Mouse (Mus musculus) common myeloid progenitor, adult 5-6 weeks (primary cell): Measurements from ENCODE around the gene Chd5. TPM values are rescaled to one million over a fixed set of nuclear protein-coding genes. Genes with fewer than 3 reads are reported as not detected.
A peak's percentile ranks its signal among the peaks of the same experiment; 100 is the strongest.

Experiments used
- ATAC-seq: replicated peaks from 2 replicates; pipeline ENCODE4 v1.8.0; 2016; ENCODE audit warnings: low read depth, mild to moderate bottlenecking, moderate TSS enrichment, inconsistent platforms; ENCODE audit not compliant: poor library complexity, severe bottlenecking
- total RNA-seq: library from RNA; stranded (forward); fragments of 200-1000, 187-1606 nt; gene quantifications from 2 replicates; pipeline ENCODE4 v1.2.3, GENCODE M21; 2017

Chd5 gene
- total RNA-seq, 1 experiment from 2014 or later = 0.05 TPM

DNA sequence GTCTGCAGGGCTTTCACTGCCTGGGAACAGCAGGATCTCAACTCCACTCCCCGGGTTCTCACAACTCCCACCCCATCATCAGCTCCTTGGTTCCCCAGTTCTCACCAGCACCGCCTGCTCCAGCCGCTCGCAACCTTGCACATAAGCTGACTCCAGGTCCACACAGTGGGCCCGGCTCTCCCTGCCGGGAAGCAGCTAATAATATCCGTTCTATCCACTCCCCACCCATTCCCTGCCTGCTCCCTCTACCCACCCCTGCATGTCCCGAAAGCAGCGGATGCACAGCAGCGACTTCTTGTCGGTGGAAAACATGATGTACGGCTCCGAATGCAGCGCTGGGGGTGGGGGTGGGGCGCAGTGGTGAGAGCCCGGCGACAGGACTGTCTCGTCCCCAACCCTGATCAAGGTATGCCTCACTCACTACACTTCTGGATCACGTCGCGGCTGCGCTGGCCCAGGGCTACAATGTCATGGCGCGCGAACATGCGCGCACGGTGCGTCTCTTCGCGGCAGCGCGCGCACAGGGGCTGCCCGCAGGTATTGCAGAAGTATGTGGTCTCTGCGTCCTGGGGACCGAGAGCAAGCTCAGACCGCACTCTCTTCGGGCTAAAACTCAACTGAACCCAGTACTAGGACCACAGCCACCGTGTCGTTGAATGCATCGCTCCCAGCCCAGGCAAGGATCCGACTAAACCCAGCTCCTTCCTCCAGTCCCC is 22.8 kb upstream of the Chd5 start:
- peak; percentile 46 for ATAC-seq

DNA sequence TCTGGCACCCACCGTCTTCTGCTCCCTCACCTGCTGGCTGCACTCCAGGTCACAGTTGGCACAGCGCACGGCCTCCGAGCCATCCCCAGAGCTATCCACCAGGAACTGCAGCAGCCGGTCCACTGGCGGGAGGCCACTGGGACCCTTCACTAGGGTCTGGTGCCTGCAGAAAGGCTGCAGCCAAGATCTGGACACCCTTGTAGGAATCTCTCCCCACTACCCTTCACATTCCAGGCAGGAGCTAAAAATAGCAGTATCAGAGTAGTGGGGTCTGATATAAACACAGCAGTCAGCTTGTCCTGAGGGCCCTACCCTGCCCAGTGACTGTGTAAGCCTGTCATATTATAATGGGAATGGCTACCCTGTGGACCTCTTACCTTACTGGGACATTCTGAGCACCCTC is 20.8 kb upstream of the Chd5 start:
- no peak for ATAC-seq

DNA sequence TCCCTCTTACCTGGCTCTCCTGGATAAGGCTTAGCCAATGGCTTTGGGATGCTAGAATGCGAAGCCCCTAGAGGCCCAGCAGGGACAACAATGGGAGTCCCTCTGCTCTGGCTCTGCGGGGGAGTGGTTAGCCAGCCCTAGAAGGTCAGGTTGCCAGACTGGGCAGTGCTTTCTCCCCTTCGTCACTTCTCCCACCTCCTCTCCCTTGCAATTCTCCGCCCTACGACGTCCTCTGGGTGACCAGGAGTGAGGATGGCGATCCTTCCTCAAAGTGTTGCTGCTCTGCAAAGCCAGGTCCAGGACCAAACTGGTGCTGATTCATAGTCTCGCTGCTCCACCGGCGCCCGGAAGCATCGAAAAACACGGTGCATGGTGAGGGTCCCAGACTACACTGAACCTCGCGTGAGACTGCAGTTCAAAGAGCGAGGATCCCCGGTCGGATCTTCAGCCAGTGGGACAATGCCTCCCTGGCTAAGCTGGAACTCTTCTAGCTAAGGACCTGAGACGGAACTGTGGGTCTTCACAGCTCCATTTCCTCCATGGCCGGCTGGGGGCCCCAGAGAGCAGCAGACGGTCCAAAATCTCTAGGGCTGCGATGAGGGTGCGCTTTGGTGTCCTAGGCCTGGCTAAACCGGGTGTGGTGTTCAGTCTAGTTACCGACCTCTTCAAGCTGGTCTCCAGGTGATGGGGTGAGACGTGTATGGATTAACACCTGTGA is 19.8 kb upstream of the Chd5 start, which contains the start of gene Rnf207:
TSS of gene Rnf207 (minus strand) at position 477 of the 718 bp plus-strand sequence.
- peak; percentile 91 for ATAC-seq

DNA sequence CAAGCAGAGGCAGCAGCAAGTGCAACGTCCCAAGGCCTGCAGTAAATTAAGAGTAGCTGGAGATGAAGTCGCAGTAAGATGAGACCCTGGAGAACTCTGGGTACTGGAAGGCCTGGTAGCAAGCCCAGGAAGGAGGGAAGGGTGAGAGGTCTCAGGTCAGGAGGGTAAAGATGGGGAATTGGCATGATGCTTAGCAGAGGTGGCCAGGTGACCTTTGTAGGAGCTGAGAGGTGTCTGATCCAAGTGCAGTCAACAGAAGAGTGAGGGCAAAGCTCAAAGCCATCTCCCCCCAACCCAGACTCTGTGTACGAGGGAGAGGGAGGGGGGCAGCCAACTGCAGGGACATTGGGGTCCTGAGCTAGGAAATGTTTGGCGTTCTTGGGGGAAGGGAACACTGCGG is 17.0 kb upstream of the Chd5 start:
- ATAC-seq = no peak

DNA sequence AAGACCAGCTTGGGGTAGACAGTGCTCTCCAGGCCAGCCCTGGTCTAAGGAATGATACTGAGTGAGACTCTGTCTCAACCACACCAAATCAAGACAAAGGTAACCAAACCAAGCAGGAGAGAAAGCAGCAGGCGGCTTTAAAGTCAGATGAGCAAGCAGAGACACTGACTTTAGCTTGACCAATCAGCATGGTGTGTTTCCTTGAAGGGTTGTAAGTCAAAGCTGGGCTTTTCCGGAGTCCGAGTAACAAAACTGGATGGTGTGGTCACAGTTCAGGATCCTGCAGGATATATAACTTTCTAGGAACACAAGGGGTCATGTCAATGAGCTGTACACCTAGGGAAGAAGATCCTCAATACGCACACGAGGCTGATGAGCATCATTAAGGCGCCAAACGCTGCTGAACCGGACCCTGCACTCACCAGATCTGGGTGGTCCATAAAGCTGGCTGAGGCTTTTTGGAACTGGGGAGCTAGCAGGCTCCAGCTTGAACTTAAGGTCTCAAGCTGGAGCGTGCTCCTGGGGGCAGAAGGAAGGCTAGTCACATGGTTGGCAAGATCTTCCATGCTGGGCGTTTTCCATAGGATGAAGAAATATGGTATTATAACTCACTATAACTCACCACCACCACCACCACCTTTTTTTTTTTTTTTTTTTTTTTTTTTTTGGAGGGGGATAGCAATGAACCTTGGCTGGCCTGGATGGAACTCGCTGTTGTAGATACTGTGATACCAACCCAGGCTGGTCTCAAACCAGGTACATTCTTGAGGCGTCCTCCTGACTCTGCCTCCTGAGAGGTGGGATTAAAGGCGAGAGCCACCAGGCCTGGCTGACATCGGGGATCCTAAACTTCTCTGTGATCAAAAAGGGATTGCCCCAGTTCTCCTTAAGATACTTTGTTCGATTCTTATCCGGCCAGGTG is 13.5 kb upstream of the Chd5 start:
- 0 out of 2 replicates have a peak, but pooled peaks have one; percentile 1 for ATAC-seq

DNA sequence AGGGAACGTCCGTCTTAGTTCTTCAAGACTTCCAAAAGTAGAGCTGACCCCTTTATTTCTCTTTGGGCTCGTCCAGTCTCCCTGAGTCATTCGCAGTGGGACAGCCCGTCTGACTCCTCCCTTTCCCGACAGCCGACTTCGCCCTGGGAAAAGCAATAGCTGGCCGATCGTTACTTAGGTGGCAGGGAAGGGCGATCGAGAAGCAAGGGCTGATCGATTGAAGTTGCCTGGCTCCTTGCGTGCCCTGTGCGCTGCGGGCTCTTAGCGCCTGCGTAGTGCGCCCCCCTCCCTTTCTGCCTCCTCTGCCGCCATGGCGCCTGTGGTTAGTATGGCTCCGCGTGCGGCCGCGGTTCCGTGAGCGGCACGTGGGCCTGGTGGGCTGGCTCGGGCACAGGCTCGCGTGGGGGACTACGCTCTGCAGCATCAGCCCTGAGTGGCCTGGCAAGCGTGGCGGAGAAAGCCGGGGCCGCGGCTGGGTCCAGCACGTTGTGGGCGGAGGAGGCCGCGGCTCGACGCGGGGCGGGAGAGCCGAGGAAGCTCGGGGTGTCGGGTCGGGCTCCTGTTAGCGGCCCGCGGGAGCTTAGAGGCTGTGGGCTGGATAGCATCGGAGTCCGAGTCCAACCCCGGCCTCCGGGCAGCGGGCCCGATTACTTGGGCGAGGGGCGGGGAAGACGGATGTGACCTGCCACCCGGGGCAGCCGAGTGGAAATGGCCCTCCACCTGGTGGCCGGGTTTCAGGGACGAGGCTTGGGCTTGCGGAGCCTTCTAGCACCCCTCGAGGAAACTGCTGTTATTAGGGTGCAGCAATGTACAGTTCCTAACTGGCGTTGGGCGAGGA is 12.7 kb upstream of the Chd5 start, which contains the start of gene Rpl22:
TSS of gene Rpl22 (plus strand) at position 169 of the 838 bp plus-strand sequence.
- ATAC-seq = peak; percentile 94

DNA sequence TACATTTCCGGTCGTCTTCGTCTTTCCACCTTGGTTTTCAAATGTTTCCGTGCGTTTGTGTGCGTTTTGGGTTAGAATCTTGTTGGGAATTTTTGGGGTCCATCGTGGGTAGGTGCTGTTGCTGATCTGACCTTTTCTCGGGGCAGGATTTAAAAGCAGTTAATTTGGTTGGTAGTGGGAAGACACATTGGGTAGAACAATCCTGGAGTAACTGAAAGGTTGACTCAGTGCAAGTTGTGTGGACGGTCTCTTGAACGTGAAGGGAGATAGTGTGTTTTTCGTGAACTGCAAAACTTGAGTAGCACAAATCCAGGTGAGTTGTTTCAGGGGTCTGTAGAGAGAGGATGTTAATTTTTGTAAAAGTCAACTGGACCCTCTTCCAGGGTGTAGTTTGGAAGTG is 11.9 kb upstream of the Chd5 start:
- ATAC-seq = no peak

DNA sequence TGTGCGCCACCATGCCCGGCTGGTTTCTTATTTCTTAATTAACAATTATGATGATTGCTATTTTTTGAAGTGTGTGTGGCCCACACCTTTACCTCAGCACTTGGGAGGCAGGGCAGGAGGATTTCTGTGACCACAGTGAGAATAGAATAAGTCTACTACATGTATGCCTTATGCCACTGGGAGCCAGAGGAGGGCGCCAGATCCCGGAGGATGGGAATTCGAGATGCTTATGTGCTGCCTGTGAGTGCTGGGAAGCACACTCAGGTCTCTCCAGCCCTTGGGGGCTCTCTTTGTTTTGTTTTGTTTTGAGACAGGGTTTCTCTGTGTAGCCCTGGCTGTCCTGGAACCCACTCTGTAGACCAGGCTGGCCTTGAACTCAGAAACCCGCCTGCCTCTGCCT is 9.8 kb upstream of the Chd5 start:
- 0 out of 2 replicates have a peak, but pooled peaks have one; percentile 10 for ATAC-seq

DNA sequence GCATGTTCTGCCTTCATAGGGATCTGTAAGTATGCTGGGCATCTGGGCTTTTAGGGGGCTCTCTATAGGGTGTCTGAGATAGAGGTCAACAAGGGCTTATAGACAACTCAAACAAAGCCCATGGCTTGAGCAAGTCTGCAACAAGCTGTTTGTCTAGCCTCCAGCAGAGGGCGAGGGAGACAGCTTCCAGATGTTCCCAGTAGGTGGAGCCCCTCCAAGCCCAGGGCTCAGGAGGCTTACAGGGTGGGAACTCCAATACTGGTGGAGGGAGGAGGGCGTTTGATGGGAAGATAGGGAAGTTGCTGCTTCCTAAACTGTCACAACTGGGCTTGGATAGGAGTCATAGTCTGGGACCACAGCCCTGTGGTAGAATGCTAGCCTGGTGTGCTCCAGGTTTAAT is 5.5 kb upstream of the Chd5 start:
- ATAC-seq = peak; percentile 90

DNA sequence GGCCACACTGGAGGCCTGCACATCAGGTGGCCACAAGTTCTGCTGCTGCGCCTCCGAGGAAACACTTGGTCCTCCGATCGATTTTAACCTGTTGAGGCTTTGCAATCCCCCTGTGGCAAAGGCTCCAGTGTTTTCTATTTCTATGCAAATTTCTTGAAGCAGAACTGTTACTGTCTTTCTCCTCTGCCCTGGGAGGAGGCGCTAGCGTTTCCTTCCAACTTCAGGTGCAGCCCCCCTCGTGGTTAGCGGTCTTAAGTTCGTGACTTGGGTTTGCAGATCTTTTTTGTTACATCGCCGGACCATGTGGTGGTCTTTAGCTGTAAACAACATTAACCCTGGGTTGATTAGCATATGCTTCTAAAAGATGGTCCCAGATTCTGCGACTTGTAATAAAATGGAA is 4.9 kb upstream of the Chd5 start:
- ATAC-seq = no peak

DNA sequence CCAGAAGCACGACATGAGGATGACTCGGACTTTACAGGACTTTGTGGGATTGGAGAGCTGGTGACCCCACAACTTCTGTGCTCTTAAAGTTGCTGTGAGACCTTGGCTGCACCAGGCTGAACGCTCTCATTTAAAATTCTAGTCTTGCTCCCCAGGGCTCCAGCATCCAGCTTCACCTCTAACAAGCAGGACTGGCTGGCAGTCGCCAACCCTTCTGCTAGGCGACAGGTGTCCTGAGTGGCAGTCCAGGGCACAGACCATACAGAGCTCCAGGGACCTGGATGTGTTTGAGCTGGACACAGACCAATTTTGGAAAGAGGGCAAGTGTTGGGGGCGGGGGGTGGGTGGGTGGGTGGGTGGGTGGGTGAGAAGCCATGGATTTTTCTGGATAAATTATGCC is 679 bp upstream of the Chd5 start:
- ATAC-seq = no peak

DNA sequence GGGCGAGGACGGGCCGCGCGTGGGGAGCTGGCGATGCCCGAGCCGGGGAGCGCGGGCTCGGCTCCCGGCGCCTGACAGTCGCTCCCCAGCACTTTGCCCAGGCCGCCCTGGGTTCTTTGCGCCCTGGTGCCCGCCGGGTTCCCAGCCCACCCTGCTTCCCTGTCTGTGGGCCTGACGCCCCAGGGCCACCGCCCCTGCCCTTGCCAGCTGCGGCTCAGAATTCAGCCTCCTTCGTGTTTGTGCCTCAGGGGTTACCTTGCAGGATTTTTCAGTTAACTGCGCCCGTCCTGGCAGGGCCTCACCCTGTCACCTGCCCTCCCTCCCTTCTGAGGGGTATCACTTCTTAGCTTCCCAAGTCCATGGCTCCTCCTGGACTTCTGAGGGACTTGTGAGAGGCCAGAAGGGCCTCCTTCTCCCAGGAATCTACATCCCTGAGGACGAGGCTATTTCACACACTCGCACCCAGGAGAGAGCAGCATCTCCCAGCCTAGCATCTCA is 891 bp downstream of the Chd5 start:
- no peak for ATAC-seq

DNA sequence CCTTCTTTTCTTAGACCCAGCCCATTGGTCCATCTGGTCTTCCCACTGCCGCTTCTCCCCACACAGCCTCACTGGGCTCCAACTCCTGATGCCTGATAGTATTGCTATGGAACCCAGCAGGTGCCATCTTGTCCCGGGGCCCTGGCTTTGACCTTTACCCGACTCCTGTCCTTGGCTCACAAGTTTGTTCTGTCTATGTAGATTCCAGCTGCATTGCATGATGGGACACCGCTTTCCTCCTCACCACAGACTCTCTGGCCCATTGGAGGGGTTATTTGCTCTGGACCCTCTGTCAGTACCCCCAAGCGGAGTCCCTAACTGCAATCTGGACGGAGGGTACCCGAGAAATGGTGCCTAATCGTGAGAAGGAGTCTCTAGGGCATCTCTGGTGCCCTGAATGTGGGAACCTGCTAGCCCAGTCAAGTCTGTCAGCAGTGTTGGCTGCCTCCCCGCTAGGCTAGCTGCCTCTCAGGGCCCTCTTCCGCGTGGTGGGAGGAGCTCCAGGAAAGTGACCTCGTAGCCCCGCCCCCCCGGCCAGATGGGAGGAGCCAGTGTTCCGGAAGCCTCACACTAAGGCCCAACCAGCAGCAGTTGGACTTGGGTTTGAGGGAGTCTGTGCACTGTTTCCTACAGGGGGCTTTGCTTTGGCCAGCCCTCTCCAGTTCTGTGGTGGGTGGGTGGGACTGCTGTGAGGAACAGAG is 2.3 kb downstream of the Chd5 start:
- ATAC-seq = peak; percentile 60

DNA sequence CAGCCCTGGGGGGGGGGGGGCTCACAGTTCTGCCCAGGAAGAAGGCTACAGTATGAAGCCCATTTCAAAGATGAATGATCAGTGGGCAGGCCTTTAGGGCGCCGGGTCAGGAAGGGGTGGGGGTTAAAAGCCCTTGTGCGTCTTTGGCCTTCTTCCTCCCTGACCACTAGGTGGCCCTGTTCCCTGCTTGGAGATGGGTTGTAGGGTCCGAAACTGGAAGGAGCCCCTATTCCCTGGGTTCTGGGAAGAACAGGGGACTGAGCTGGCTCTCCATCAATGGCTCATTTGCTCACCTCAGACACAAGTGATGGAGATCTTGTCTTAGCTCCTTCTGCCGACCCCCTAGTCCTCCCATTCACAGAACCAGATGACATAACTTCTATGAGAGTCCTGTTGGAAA is 4.8 kb downstream of the Chd5 start:
- peak; percentile 51 for ATAC-seq

DNA sequence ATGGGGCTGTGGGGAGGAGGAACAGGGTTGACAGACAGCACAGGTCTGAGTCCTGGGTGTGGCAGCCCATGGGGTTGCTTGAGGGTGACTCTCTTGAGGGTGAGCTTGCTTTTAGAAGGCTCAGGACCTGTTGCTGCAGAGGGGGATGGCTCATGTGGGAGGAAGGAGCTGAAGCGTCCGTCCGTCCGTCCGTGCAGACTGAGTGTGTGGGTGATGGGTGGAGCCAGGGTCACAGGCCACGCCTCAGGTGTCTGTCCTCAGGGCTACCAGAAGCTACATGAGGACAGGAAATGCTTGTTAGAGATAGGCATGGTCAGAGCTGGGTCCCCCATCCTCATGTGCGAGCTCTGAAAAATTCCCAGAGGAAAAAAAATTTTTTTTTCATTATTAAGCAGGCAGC is 6.2 kb downstream of the Chd5 start:
- ATAC-seq = no peak

DNA sequence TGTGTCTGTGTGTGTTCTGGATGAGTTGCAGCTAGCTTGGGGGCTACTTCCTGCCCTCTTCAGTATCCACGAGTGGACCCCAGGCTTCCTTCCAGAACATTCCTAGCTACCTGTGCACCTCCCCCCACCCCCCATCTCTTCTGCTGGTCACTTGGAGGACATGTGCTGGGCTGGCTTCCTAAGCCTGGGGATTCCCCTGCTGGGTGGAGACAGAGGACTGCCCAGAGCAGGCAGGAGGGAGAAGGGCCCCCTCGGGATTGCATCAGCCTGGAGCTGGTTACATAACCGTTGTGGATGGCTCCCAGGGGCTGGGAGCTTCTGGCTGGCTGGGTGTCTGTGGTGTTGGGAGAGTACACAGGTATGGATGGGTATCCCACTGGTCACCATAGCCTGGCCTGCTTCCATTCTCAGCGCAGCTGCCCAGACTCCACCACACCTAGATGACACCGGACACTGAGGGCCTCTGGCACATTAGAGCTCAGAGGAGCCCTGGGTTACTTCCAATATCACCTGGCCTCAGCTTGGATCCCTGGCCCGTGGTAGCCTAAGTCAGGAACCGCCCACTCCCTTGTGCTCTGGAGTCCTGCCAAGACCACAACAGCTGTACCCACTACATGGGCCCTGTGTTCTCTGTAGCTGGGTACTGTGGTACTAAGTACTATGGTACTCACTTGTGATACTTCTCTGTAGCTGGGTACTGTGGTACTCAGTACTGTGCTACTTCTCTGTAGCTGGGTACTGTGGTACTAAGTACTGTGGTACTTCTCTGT is 6.9 kb downstream of the Chd5 start:
- peak; percentile 52 for ATAC-seq

DNA sequence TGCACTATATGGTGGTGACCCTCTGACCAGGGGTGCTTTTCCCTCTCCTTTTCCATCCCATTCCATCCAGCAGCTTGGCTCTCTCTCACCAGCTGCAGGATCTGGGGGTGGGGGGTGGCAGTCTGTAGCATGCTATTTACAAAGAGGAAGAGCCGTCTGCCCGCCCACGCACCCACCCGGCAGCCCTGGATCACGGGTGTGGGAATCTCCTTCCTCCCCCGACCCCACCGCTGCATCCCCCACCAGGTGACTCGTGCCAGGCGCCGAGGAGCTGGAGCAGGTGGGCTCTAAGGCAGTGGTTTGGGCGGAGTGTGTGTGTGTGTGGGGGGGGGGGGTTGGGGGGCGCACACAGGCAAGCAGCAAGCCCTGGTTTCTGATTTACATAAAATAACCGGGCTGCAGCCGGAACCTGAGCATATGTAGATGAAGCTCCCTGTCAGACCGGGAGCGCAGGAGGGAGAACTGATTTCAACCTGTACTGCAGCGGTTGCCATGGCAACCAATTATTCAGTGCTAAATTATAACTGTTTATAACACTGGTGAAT is 11.5 kb downstream of the Chd5 start:
- ATAC-seq = no peak
